Mouse (Mus musculus): ENCODE measurements around the gene Trim14. TPM values are rescaled to one million over a fixed set of nuclear protein-coding genes. Genes with fewer than 3 reads are reported as not detected.

The Trim14 gene
- total RNA-seq, 1 experiment from 2014 or later: 17.7 TPM

GRCm38 (mm10) chr4:46457186-46457585 is 78.8 kb downstream of the Trim14 start:
- ATAC-seq (replicated peaks in 1 of 2; ENCODE audit: insufficient read depth in 1 of 2, low FRiP score in 2 of 2, low TSS enrichment in 1 of 2, low read depth in 1 of 2, poor library complexity in 2 of 2, severe bottlenecking in 2 of 2): no peak

- ATAC-seq (replicated peaks in 1 of 2; ENCODE audit: insufficient read depth in 1 of 2, low FRiP score in 2 of 2, low TSS enrichment in 1 of 2, low read depth in 1 of 2, poor library complexity in 2 of 2, severe bottlenecking in 2 of 2): no peak
Observed at GRCm38 (mm10) chr4:46456762-46457161, 79.2 kb downstream of the Trim14 start.

- ATAC-seq (replicated peaks in 1 of 2; ENCODE audit: insufficient read depth in 1 of 2, low FRiP score in 2 of 2, low TSS enrichment in 1 of 2, low read depth in 1 of 2, poor library complexity in 2 of 2, severe bottlenecking in 2 of 2): no peak
Observed at GRCm38 (mm10) chr4:46454097-46454864, 81.7 kb downstream of the Trim14 start.

GRCm38 (mm10) chr4:46452855-46453719 is 82.9 kb downstream of the Trim14 start:
- ATAC-seq (replicated peaks in 1 of 2; ENCODE audit: insufficient read depth in 1 of 2, low FRiP score in 2 of 2, low TSS enrichment in 1 of 2, low read depth in 1 of 2, poor library complexity in 2 of 2, severe bottlenecking in 2 of 2): no peak

DNA sequence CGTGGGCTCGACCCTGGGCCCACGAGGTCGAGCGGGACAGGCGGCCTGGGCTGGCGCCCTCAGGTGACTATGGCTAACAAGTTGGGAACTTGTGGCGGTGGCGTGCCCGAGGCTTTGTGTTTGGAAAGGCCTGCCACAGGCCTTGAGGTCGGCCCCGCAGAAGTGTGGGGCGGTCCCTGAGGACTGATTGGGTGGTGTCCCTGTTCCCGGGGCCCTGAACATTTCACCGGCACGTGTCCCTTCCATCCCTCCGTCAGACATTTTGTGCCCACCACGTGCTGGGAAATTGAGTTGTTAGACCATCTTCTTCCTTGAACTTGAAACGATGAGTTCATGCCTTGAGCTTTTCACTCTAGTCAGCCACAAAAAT is 83.5 kb downstream of the Trim14 start:
- peak; percentile 24 to 26; a peak in 2 of 4 replicates for ATAC-seq (replicated peaks in 1 of 2; ENCODE audit: insufficient read depth in 1 of 2, low FRiP score in 2 of 2, low TSS enrichment in 1 of 2, low read depth in 1 of 2, poor library complexity in 2 of 2, severe bottlenecking in 2 of 2)

GRCm38 (mm10) chr4:46451758-46452480 is 84.0 kb downstream of the Trim14 start:
- ATAC-seq (replicated peaks in 1 of 2; ENCODE audit: insufficient read depth in 1 of 2, low FRiP score in 2 of 2, low TSS enrichment in 1 of 2, low read depth in 1 of 2, poor library complexity in 2 of 2, severe bottlenecking in 2 of 2): no peak

GRCm38 (mm10) chr4:46451240-46451757 is 84.6 kb downstream of the Trim14 start:
- no peak for ATAC-seq (replicated peaks in 1 of 2; ENCODE audit: insufficient read depth in 1 of 2, low FRiP score in 2 of 2, low TSS enrichment in 1 of 2, low read depth in 1 of 2, poor library complexity in 2 of 2, severe bottlenecking in 2 of 2)

GRCm38 (mm10) chr4:46450519-46451131 is 85.3 kb downstream of the Trim14 start, which contains the start of gene Anp32b:
Anp32b (plus strand) TSS chr4:46450902.
- peak; percentile 65 to 76 for ATAC-seq (replicated peaks in 1 of 2; ENCODE audit: insufficient read depth in 1 of 2, low FRiP score in 2 of 2, low TSS enrichment in 1 of 2, low read depth in 1 of 2, poor library complexity in 2 of 2, severe bottlenecking in 2 of 2)

DNA sequence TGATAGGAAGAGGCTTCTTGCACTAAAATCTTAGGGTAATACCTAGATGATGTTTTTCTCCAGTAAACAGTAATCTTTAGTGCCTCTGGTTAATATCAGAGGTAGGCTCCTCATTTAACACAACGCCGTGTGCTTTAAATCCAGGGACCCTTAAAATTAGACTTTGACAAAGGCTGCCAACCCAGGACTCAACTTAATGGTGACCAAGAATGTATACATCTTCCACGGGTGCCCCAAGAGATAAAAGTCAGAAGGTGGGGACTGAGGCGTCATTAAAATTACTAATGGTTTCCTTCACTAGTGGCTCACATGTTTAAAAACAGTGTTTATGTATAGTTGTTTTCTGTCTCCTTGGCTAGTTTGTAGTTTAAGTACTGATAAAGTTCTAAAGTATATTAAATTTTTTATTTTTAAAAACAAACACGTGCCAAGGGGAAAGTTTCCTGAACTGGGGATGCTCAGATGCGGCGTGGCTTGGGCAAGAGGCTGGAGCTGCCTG is 85.9 kb downstream of the Trim14 start:
- no peak for ATAC-seq (replicated peaks in 1 of 2; ENCODE audit: insufficient read depth in 1 of 2, low FRiP score in 2 of 2, low TSS enrichment in 1 of 2, low read depth in 1 of 2, poor library complexity in 2 of 2, severe bottlenecking in 2 of 2)

DNA sequence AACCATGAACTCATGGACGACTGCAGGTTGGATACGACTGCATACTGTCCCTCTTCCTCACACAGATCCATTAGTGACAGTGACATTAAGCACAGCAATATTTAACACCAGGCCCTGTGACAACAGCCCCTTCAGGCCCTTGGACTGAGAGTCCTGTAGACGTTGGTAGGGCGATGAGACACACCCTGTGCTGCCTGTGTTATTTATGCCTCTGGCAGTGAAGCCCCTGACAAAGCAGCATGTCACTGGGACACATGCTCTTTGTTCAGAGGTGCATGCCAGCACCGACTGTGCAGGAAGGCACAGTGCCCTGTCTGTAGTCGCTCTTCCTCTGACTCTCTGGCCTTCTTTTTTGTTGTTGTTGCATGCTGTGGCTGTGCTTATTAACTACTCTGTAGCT is 87.1 kb downstream of the Trim14 start:
- ATAC-seq (replicated peaks in 1 of 2; ENCODE audit: insufficient read depth in 1 of 2, low FRiP score in 2 of 2, low TSS enrichment in 1 of 2, low read depth in 1 of 2, poor library complexity in 2 of 2, severe bottlenecking in 2 of 2): no peak

DNA sequence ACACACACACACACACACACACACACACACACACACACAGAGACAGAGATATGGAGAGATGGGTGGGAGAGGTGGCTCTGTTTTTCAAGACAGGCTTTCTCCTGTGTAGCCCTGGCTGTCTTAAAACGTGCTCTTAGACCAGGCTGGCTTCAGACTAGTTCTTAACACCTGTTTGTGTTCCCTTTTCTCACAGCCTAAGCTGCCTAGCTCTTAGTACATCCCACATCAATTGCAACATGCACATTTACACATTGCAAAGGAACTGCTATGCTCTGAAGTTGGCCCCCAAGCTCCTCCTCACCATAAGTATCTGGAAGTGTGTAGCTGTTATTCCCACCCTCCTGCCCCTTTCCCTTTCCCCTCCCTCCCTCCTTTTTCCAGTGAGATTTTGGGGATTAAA is 88.5 kb downstream of the Trim14 start:
- ATAC-seq (replicated peaks in 1 of 2; ENCODE audit: insufficient read depth in 1 of 2, low FRiP score in 2 of 2, low TSS enrichment in 1 of 2, low read depth in 1 of 2, poor library complexity in 2 of 2, severe bottlenecking in 2 of 2): no peak

DNA sequence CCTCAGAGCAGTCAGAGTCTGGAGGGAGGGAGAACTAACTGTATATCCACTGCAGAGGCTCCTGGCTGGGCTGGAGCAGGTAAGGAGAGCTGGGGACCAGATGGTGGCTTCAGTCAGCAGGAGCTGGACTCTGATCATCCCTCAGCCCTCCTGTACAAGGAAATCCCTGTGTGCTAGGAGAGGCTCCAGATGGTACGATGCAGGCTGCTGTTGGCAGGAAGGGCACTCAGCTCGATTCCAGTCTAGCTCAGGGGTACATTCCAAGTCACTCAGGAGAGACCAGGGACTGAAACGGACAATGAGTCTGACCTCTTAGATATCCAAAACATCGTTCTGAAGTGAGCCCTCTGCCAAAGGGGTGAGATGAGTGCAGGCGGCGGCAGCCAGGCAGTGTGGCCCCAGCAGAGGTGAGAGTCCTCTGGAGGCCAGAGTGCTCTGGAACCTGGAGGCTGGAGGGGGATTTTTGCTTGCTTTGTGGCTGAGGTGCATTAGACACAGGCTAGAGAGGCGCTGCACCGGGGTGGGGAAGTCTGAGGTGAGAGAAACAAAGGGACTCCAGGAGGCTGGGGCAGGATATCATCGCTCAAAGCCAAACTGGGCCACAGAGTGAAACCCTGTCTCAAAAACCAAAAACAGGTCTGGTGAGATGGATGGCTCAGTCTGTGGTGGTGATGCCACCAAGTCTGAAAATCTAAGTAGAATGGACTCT is 90.5 kb downstream of the Trim14 start:
- no peak for ATAC-seq (replicated peaks in 1 of 2; ENCODE audit: insufficient read depth in 1 of 2, low FRiP score in 2 of 2, low TSS enrichment in 1 of 2, low read depth in 1 of 2, poor library complexity in 2 of 2, severe bottlenecking in 2 of 2)

Other genes with a start within 250 kb of the Trim14 start
- not detected in 2 replicates for gene Foxe1, start 192.5 kb downstream of the Trim14 start, total RNA-seq (2017)
- gene Trmo, start 146.7 kb downstream of the Trim14 start, total RNA-seq (2017): 10.6 and 12.9 TPM in 2 replicates
- 35.5 and 57.0 TPM in 2 replicates for gene Hemgn, start 122.6 kb downstream of the Trim14 start, total RNA-seq (2017)
- gene Anp32b, start 85.2 kb downstream of the Trim14 start, total RNA-seq (2017): 103 and 209 TPM in 2 replicates
- gene Nans, start 46.9 kb downstream of the Trim14 start, total RNA-seq (2017): 47.3 and 48.7 TPM in 2 replicates
- 57.8 and 70.1 TPM in 2 replicates for gene Coro2a, start 66.1 kb upstream of the Trim14 start, total RNA-seq (2017)
- 1.8 and 4.7 TPM in 2 replicates for gene Tbc1d2, start 114.1 kb upstream of the Trim14 start, total RNA-seq (2017)